Mouse (Mus musculus) neural tube, embryonic 14.5 days (tissue): ENCODE data around the gene Serpind1. TPM values are rescaled to one million over a fixed set of nuclear protein-coding genes. Genes with fewer than 3 reads are reported as not detected.

Experiments
- ATAC-seq: fragments of 200-750 bp; cut with Nextera tagmentation; 2 replicates; pipeline ENCODE4 v1.8.0; 2017; ENCODE audit warnings: low read depth, mild to moderate bottlenecking, moderate TSS enrichment, moderate library complexity
- H3K27ac ChIP-seq: fragments of 300-500 bp; sonication (generic); 2 replicates; pipeline ENCODE4 v1.5.1; 2014; ENCODE audit warnings: low read depth, mild to moderate bottlenecking, control low read depth, low read length, moderate library complexity, mixed read lengths
- H3K27me3 ChIP-seq: fragments of 300-500 bp; sonication (generic); 2 replicates; pipeline ENCODE4 v1.6.1; 2014; ENCODE audit warnings: low read length; ENCODE audit not compliant: control insufficient read depth, insufficient read depth
- H3K36me3 ChIP-seq: fragments of 300-500 bp; sonication (generic); 2 replicates; pipeline ENCODE4 v1.6.1; 2014; ENCODE audit warnings: low read length, mixed read lengths; ENCODE audit not compliant: control insufficient read depth, insufficient read depth
- H3K4me1 ChIP-seq: fragments of 300-500 bp; sonication (generic); 2 replicates; pipeline ENCODE4 v1.6.1; 2014; ENCODE audit warnings: low read length; ENCODE audit not compliant: control insufficient read depth, insufficient read depth
- H3K4me2 ChIP-seq: fragments of 300-500 bp; sonication (generic); 2 replicates; pipeline ENCODE4 v1.6.1; 2014; ENCODE audit warnings: mild to moderate bottlenecking, low read depth, low read length, control low read depth
- H3K4me3 ChIP-seq: fragments of 300-500 bp; sonication (generic); 2 replicates; pipeline ENCODE4 v1.5.1; 2014; ENCODE audit warnings: low read depth, low read length, control low read depth, mixed read lengths
- H3K9ac ChIP-seq: fragments of 300-500 bp; sonication (generic); replicated peaks from 2 replicates; pipeline ENCODE4 v1.6.1; 2014; ENCODE audit warnings: low read depth, mild to moderate bottlenecking, control low read depth, low read length, mixed read lengths
- H3K9me3 ChIP-seq: fragments of 300-500 bp; sonication (generic); 2 replicates; pipeline ENCODE4 v1.6.1; 2016; ENCODE audit warnings: low read length; ENCODE audit not compliant: control insufficient read depth
- WGBS: fragments of 180-500 bp; shearing (Covaris S2); extraction: QIAGEN DNeasy Blood & Tissue Kit; methylation state at CpG from one replicate; pipeline ENCODE4 v1.1.7; 2014; 5-methylcytosine and 5-hydroxymethylcytosine counted together
- polyA plus RNA-seq: library from polyadenylated mRNA; unstranded; fragments of >200 nt; fragmentation: Nextera tagmentation; extraction: Ambion mirVana; gene quantifications from 2 replicates; pipeline ENCODE4 v1.2.1, GENCODE M21; 2014

The Serpind1 gene
- polyA plus RNA-seq, 1 experiment from 2014 or later, result 0.83 TPM

DNA sequence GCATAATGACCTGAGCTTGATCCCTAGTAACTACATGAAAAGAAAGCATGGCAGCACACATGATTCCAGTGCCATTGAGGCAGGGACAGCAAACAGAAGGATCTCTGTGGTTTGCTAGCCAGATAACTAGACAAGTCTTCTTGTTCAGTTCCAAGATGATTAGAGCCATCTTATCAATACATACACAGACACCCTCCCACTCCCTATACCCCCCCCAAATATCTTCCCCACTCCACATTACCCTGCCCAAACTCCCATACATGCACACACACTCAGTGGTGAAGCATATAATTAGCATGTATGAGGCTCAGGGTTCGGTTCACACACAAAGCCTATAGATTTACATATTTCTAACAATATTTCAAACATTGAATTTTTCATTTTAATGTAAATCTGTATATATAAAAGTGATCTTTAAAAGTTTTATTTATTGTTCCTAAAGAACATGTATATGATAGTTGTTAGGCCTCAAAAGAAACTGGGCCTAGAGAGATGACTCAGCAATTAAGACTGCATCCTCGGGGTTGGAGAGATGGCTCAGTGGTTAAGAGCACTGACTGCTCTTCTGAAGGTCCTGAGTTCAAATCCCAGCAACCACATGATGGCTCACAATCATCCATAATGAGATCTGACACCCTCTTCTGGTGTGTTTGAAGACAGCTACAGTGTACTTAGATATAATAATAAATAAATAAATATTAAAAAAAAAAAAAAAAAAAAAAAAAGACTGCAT, 52.6 kb downstream of the Serpind1 start:
- Histone ChIP-seq H3K36me3 (peaks cover 40% of the 10 kb centered on the region), H3K27ac (no peak overlapping the region), H3K4me2 (no peak overlapping the region), H3K4me1 (no peaks in the 10 kb centered on the region), H3K4me3 (no peak overlapping the region), H3K9me3 (no peaks in the 10 kb centered on the region), H3K27me3 (no peaks in the 10 kb centered on the region), H3K9ac (no peak overlapping the region)
- ATAC-seq, result no peak
- WGBS, result 92% methylated on average over 2 of the region's 2 CpGs

DNA sequence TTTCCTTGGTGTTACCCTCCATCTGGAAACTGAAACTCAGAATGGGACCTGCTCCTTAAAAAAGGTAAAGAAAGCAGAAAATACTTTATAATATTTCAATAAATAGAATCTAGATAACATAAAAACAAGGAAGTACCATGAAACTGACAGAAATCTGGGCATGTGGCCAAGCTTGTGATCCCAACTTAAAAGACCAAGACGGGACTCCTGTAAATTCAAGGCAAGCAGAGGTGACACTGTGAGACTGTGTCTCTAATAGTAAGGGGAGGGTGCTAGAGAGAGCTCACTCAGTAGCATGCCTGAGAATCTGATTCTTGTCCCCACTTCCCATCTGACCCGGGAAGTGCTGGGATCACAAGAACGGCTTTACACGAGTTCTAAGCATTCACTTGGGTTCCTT, 61.6 kb downstream of the Serpind1 start:
- H3K27ac ChIP-seq, result no peak overlapping the region
- no peaks in the 10 kb centered on the region for H3K9me3 ChIP-seq
- no peak for ATAC-seq
- H3K4me1 ChIP-seq, result no peaks in the 10 kb centered on the region
- H3K4me2 ChIP-seq, result no peak overlapping the region
- no peak overlapping the region for H3K4me3 ChIP-seq
- H3K9ac ChIP-seq, result no peak overlapping the region
- 78% methylated on average over 4 of the region's 4 CpGs for WGBS
- no peaks in the 10 kb centered on the region for H3K36me3 ChIP-seq
- H3K27me3 ChIP-seq, result no peaks in the 10 kb centered on the region

Other genes with a start within 250 kb of the Serpind1 start
- 131 and 143 TPM in 2 replicates for gene Ppil2, start 220.1 kb upstream of the Serpind1 start, polyA plus RNA-seq
- gene 2610318N02Rik, start 206.2 kb upstream of the Serpind1 start, polyA plus RNA-seq, result 9.3 and 12.1 TPM in 2 replicates
- gene Sdf2l1, start 199.0 kb upstream of the Serpind1 start, polyA plus RNA-seq, result 15.9 and 20.8 TPM in 2 replicates
- 44.1 and 51.3 TPM in 2 replicates for gene Ydjc, start 186.8 kb upstream of the Serpind1 start, polyA plus RNA-seq
- 3.3 TPM in 2 replicates for gene Ccdc116, start 184.1 kb upstream of the Serpind1 start, polyA plus RNA-seq
- 280 and 285 TPM in 2 replicates for gene Ube2l3, start 128.7 kb upstream of the Serpind1 start, polyA plus RNA-seq
- gene Rimbp3, start 122.8 kb upstream of the Serpind1 start, polyA plus RNA-seq, result 2.2 and 2.7 TPM in 2 replicates
- 4.8 and 6.7 TPM in 2 replicates for gene Hic2, start 97.8 kb upstream of the Serpind1 start, polyA plus RNA-seq
- 37.7 and 55.7 TPM in 2 replicates for gene Tmem191c, start 55.3 kb upstream of the Serpind1 start, polyA plus RNA-seq
- gene Snap29, start 74.6 kb downstream of the Serpind1 start, polyA plus RNA-seq, result 9.5 and 10.6 TPM in 2 replicates
- 73.0 and 83.1 TPM in 2 replicates for gene Pi4ka, start 74.9 kb downstream of the Serpind1 start, polyA plus RNA-seq
- 70.6 and 73.1 TPM in 2 replicates for gene Crkl, start 120.6 kb downstream of the Serpind1 start, polyA plus RNA-seq
- gene Aifm3, start 158.2 kb downstream of the Serpind1 start, polyA plus RNA-seq, result 3.0 and 3.4 TPM in 2 replicates
- gene Lztr1, start 177.3 kb downstream of the Serpind1 start, polyA plus RNA-seq, result 113 and 132 TPM in 2 replicates
- 58.6 and 62.7 TPM in 2 replicates for gene Thap7, start 199.8 kb downstream of the Serpind1 start, polyA plus RNA-seq
- gene Lrrc74b, start 229.9 kb downstream of the Serpind1 start, polyA plus RNA-seq, result 0.79 and 1.1 TPM in 2 replicates
- gene P2rx6, start 230.5 kb downstream of the Serpind1 start, polyA plus RNA-seq, result 2.4 and 2.7 TPM in 2 replicates